Mouse (Mus musculus) forebrain, embryonic 10.5 days (tissue): Measurements from ENCODE around the gene Rbm25. TPM values are rescaled to one million over a fixed set of nuclear protein-coding genes. Genes with fewer than 3 reads are reported as not detected.
"Not testable (repeated sequence)": the region's sequence is repeated elsewhere in the genome, so short reads cannot be mapped to it uniquely, and the experiment has no call there.

Experiments
- DNase-seq: peaks from one replicate; pipeline ENCODE4 v3.0.0-alpha.2; 2017; ENCODE audit warnings: low spot score; ENCODE audit errors: extremely low spot score
- H3K27ac ChIP-seq: fragments of 300-500 bp; sonication (generic); 2 replicates; pipeline ENCODE4 v1.5.1; 2016; ENCODE audit warnings: mild to moderate bottlenecking
- H3K27me3 ChIP-seq: fragments of 300-500 bp; sonication (generic); 2 replicates; pipeline ENCODE4 v1.6.1; 2016; ENCODE audit warnings: mild to moderate bottlenecking; ENCODE audit not compliant: poor library complexity, severe bottlenecking
- H3K36me3 ChIP-seq: fragments of 300-500 bp; sonication (generic); replicated peaks from 2 replicates; pipeline ENCODE4 v1.6.1; 2016; ENCODE audit warnings: mild to moderate bottlenecking, moderate library complexity
- H3K4me1 ChIP-seq: fragments of 300-500 bp; sonication (generic); 2 replicates; pipeline ENCODE4 v1.6.1; 2016
- H3K4me3 ChIP-seq: fragments of 300-500 bp; sonication (generic); 2 replicates; pipeline ENCODE4 v1.5.1; 2016; ENCODE audit warnings: mild to moderate bottlenecking, moderate library complexity
- H3K9me3 ChIP-seq: fragments of 300-500 bp; sonication (generic); 2 replicates; pipeline ENCODE4 v1.6.1; 2016; ENCODE audit warnings: mild to moderate bottlenecking, moderate library complexity
- WGBS: fragments of 180-500 bp; shearing (Covaris S2); methylation state at CpG from one replicate; pipeline ENCODE4 v1.1.7; 2016; 5-methylcytosine and 5-hydroxymethylcytosine counted together
- polyA plus RNA-seq: library from polyadenylated mRNA; unstranded; fragments of >200 nt; fragmentation: Nextera tagmentation; extraction: Ambion mirVana; gene quantifications from 2 replicates; pipeline ENCODE4 v1.2.1, GENCODE M21; 2016

Rbm25 gene
- polyA plus RNA-seq, 1 experiment from 2014 or later: 294 TPM

- Histone ChIP-seq H3K36me3 (no peaks in the 10 kb centered on the region), H3K9me3 (no peaks in the 10 kb centered on the region)
- 87% methylated on average over 2 of the region's 2 CpGs for WGBS
Measured at GRCm38 (mm10) chr12:83618981-83619380, 12.1 kb upstream of the Rbm25 start.

GRCm38 (mm10) chr12:83620694-83621093 lies 10.3 kb upstream of the Rbm25 start:
- H3K4me1 ChIP-seq, H3K9me3 ChIP-seq, H3K27ac ChIP-seq, DNase-seq, H3K27me3 ChIP-seq, H3K4me3 ChIP-seq, H3K36me3 ChIP-seq: not testable (repeated sequence)
- 68% methylated on average over 23 of the region's 23 CpGs for WGBS

More at GRCm38 (mm10) chr12:83618981-83619380, 12.1 kb upstream of the Rbm25 start:
- no peak for DNase-seq
- no peak overlapping the region for H3K27ac ChIP-seq
- no peaks in the 10 kb centered on the region for H3K4me1 ChIP-seq
- no peak overlapping the region for H3K4me3 ChIP-seq
- no peaks in the 10 kb centered on the region for H3K27me3 ChIP-seq

- 91% methylated on average over 6 of the region's 6 CpGs for WGBS
- Histone ChIP-seq H3K4me3 (no peak overlapping the region), H3K9me3 (no peaks in the 10 kb centered on the region), H3K27me3 (no peaks in the 10 kb centered on the region), H3K4me1 (no peaks in the 10 kb centered on the region), H3K27ac (no peak overlapping the region), H3K36me3 (no peaks in the 10 kb centered on the region)
- no peak for DNase-seq
Measured at GRCm38 (mm10) chr12:83622031-83622755, 8.8 kb upstream of the Rbm25 start.

GRCm38 (mm10) chr12:83624321-83624720 lies 6.7 kb upstream of the Rbm25 start:
- no peaks in the 10 kb centered on the region for H3K36me3 ChIP-seq
- H3K27ac ChIP-seq: no peak overlapping the region
- no peak for DNase-seq
- no peaks in the 10 kb centered on the region for H3K4me1 ChIP-seq
- 91% methylated on average over 1 of the region's 1 CpGs for WGBS
- no peaks in the 10 kb centered on the region for H3K9me3 ChIP-seq
- H3K27me3 ChIP-seq: no peaks in the 10 kb centered on the region
- H3K4me3 ChIP-seq: no peak overlapping the region

- peaks cover 10% of the 10 kb centered on the region for H3K4me1 ChIP-seq
- no peaks in the 10 kb centered on the region for H3K9me3 ChIP-seq
- H3K27ac ChIP-seq: peak overlapping the region; percentile 96
- peak overlapping the region; percentile 78 for H3K4me3 ChIP-seq
- under 1% methylated on average over 57 of the region's 68 CpGs for WGBS
- peak; percentile 96 for DNase-seq
- no peaks in the 10 kb centered on the region for H3K27me3 ChIP-seq
- peaks cover 32% of the 10 kb centered on the region for H3K36me3 ChIP-seq
Measured at GRCm38 (mm10) chr12:83631743-83632679, 975 bp downstream of the Rbm25 start.

- Histone ChIP-seq H3K4me3 (peak overlapping the region; percentile 78), H3K27ac (peak overlapping the region; percentile 96), H3K27me3 (no peaks in the 10 kb centered on the region), H3K36me3 (peaks cover 38% of the 10 kb centered on the region), H3K9me3 (no peaks in the 10 kb centered on the region), H3K4me1 (peaks cover 10% of the 10 kb centered on the region)
- 0% methylated on average over 20 of the region's 20 CpGs for WGBS
- peak; percentile 70 for DNase-seq
Measured at GRCm38 (mm10) chr12:83632680-83633025, 1.6 kb downstream of the Rbm25 start.

- Histone ChIP-seq H3K4me3 (peak overlapping the region; percentile 78), H3K4me1 (peaks cover 10% of the 10 kb centered on the region), H3K9me3 (no peaks in the 10 kb centered on the region), H3K27me3 (no peaks in the 10 kb centered on the region), H3K36me3 (peaks cover 49% of the 10 kb centered on the region), H3K27ac (no peak overlapping the region)
- WGBS: 56% methylated on average over 2 of the region's 2 CpGs
- no peak for DNase-seq
Measured at GRCm38 (mm10) chr12:83633807-83634206, 2.8 kb downstream of the Rbm25 start.

- WGBS: 97% methylated on average over 2 of the region's 2 CpGs
- no peak for DNase-seq
- H3K27ac ChIP-seq: no peak overlapping the region
- H3K4me3 ChIP-seq: no peak overlapping the region
- H3K36me3 ChIP-seq: peaks cover 95% of the 10 kb centered on the region
- H3K9me3 ChIP-seq: no peaks in the 10 kb centered on the region
- H3K27me3 ChIP-seq: no peaks in the 10 kb centered on the region
- no peaks in the 10 kb centered on the region for H3K4me1 ChIP-seq
Measured at GRCm38 (mm10) chr12:83641233-83641632, 10.2 kb downstream of the Rbm25 start.

- Histone ChIP-seq H3K27me3 (no peaks in the 10 kb centered on the region), H3K27ac (no peak overlapping the region), H3K36me3 (peaks cover 95% of the 10 kb centered on the region), H3K4me3 (no peak overlapping the region), H3K4me1 (no peaks in the 10 kb centered on the region), H3K9me3 (no peaks in the 10 kb centered on the region)
- WGBS: 96% methylated on average over 1 of the region's 1 CpGs
- DNase-seq: no peak
Measured at GRCm38 (mm10) chr12:83643116-83643515, 12.1 kb downstream of the Rbm25 start.

GRCm38 (mm10) chr12:83650346-83650745 lies 19.3 kb downstream of the Rbm25 start:
- H3K4me3 ChIP-seq: no peak overlapping the region
- H3K9me3 ChIP-seq: no peaks in the 10 kb centered on the region
- peaks cover 98% of the 10 kb centered on the region for H3K36me3 ChIP-seq
- 94% methylated on average over 3 of the region's 3 CpGs for WGBS
- H3K4me1 ChIP-seq: no peaks in the 10 kb centered on the region
- no peak for DNase-seq
- H3K27ac ChIP-seq: no peak overlapping the region
- H3K27me3 ChIP-seq: no peaks in the 10 kb centered on the region

GRCm38 (mm10) chr12:83651414-83651813 lies 20.4 kb downstream of the Rbm25 start:
- Histone ChIP-seq H3K4me1 (no peaks in the 10 kb centered on the region), H3K27me3 (no peaks in the 10 kb centered on the region), H3K9me3 (no peaks in the 10 kb centered on the region), H3K4me3 (no peak overlapping the region), H3K36me3 (peaks cover 99% of the 10 kb centered on the region), H3K27ac (no peak overlapping the region)
- no peak for DNase-seq

- 94% methylated on average over 1 of the region's 1 CpGs for WGBS
- peaks cover 45% of the 10 kb centered on the region for H3K36me3 ChIP-seq
Measured at GRCm38 (mm10) chr12:83685466-83685865, 54.4 kb downstream of the Rbm25 start.

More at GRCm38 (mm10) chr12:83685466-83685865, 54.4 kb downstream of the Rbm25 start:
- Histone ChIP-seq H3K9me3 (no peaks in the 10 kb centered on the region), H3K27me3 (no peaks in the 10 kb centered on the region), H3K4me1 (peaks cover 22% of the 10 kb centered on the region), H3K27ac (no peak overlapping the region), H3K4me3 (no peak overlapping the region)
- DNase-seq: no peak
